Mouse (Mus musculus) layer of hippocampus, postnatal 36 days (tissue): Measurements from ENCODE around the gene Nkg7. TPM values are rescaled to one million over a fixed set of nuclear protein-coding genes. Genes with fewer than 3 reads are reported as not detected.
"Not testable (repeated sequence)": the region's sequence is repeated elsewhere in the genome, so short reads cannot be mapped to it uniquely, and the experiment has no call there.

ENCODE experiments used
- DNase-seq, 2 experiments: peaks; one replicate each; pipeline ENCODE4 v3.0.0; 2022
- total RNA-seq, 2 experiments: library from RNA; stranded (reverse); gene quantifications; 2 replicates each; pipeline ENCODE4 v1.2.3; 2021

Gene Nkg7
- not detected for total RNA-seq

DNA sequence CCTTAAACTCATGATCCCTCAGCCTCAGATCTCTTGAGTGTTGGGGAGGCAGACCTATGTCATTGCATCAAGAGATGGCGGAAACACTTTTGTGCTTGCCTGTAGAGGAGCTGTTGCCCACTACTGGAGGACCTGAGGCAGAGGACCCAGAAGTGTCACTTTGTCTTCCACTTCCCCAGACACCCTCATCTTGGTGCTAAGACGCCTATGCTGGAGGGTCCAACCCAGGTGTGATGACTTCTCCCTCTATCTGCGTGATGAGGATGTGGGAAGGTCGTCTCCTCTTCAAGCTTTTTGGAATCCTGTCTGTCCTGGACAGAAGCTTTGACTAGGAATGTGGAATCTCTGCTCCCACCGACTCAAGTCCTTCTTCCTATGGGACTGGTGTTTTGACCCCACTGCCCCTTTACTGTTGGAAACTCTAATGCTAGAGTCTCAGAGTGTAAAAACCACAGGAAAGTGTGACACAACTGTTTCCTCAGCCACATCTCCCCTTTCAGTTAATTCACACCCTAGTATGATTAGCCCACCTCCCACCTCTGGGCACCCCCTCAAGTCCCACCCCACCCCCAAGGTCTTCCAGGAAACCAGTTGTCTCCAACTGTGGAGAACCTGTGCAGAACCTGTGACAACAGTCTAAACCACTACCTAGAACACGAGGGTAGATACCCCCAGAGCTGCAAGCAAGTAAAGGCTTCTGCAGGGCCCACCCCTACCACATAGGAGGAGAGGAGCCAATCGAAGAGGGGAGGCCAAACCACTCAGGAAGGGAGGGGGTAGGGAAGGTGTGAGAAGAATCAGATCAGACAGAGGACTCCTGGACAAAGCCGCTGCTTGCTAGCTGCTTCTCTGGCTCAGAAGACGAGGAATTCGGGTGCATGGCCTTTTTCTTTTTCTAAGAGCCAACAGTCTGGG is at the start of gene Nkg7:
Gene Nkg7, plus strand, starts transcription at position 733 of the 915 bp plus-strand sequence.
- DNase-seq: no peak

DNA sequence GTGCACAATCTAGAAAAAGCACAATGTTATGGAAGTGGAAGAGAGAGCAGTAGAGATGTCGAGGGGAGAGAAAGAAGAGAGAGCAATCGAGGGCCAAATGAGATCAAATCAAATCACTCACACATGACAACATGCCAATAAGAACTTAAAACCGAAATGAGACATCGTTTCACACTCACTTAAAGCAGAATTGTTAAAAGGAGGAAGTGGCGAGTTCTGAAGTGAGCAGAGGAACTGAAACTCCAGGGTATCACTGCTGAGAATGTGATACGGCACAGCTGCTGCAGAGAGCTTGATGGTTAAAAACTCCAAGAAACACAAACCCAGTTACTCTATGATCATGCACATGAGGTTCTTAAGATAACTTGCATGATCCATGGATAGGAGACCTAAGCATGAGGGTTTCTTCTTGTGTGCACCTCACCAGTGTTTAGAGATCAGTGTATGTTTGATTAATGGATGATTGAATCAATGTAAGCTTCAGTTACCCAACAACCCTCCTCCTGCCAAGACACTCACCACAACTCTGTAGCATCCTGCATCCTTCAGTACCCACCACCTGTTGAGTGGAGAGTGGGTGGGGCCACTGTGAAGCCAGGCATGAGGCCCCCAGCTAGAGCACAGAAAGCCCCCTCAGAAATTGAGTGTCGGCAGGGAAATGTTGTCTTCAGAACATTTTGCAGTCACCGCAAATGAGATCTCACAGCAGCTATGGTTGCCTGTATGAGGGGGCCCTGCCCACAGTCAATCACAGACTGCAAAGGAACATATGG is 44.3 kb upstream of the Nkg7 start:
- DNase-seq: no peak

GRCm38 (mm10) chr7:43399501-43399900 is 37.4 kb upstream of the Nkg7 start:
- no peak for DNase-seq

DNA sequence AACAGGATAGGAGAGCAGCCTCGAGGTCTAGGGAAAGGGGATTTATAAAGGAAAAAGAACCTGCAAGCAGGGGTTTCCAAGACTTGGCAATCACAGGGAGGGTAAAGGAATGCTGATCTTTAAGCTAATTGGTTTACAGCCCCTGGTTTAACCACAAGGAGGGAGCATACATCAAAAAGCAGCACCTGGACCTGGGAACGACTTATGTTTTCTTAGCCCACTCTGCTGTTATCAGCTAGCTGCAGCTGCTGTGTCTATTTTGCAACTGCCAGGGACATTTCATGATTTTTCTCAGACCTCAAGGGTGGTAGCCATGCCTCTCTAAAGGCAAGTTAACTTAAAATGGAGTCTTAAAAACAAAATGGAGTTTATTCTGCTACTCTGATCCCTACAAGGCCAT is 34.2 kb upstream of the Nkg7 start:
- no peak for DNase-seq

- DNase-seq: no peak
Measured at GRCm38 (mm10) chr7:43407573-43407972, 29.3 kb upstream of the Nkg7 start.

DNA sequence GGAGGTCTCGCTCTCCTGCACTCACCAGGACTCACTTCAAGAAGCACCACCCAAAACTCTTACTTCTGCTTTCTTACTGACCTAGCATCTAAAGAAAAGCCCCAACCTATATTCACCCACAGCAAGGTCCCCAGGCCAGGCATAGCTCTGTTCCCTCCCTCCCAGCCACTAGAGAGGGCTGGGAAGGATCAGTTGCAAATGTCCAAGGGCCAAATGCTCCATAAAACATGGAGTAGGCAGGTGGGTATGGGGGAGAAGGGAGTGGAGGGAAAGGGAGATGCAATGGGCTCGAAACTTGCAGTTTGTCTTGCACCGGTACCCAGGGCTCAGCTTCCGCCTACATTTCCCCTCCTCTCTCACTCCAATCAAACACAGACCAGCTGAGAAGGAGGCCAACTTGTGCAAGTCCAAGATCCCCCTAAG is 28.7 kb upstream of the Nkg7 start, which contains the start of gene Siglecg:
Gene Siglecg, plus strand, starts transcription at position 74 of the 423 bp plus-strand sequence.
- no peak for DNase-seq

DNA sequence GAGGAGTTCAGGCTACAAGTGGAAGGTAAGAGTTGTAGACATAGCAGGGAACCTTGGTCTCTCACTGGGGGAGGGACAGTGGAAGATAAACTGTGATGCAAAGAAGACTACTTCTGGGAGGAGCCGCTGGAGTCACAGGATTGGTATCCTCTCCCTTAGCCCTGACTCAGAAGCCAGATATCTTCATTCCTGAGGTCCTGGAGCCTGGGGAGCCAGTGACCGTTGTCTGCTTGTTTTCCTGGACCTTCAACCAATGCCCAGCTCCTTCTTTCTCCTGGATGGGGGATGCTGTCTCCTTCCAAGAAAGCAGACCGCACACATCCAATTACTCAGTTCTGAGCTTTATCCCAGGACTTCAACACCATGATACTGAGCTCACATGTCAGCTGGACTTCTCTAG is 27.8 kb upstream of the Nkg7 start:
- DNase-seq: no peak

GRCm38 (mm10) chr7:43411724-43412123 is 25.1 kb upstream of the Nkg7 start:
- not testable (repeated sequence) for DNase-seq

DNA sequence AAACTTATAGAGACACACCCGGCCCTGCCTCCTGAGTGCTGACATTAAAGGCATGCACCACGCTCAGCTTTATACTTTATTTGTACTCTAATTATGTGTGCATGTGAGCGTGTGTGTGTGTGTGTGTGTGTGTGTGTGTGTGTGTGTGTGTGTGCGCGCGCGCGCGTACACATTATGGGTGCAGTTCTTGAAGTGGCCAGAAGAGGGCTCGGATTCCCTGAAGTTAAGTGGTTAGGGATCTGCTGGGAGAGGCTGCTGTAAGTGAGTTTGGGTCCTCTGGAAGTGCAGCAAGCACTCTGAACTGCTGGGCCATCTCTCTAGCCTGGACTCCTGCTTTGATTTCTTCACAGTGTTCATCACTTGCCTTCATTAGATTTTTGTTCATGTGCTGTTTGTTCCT is 19.6 kb upstream of the Nkg7 start:
- no peak for DNase-seq

DNA sequence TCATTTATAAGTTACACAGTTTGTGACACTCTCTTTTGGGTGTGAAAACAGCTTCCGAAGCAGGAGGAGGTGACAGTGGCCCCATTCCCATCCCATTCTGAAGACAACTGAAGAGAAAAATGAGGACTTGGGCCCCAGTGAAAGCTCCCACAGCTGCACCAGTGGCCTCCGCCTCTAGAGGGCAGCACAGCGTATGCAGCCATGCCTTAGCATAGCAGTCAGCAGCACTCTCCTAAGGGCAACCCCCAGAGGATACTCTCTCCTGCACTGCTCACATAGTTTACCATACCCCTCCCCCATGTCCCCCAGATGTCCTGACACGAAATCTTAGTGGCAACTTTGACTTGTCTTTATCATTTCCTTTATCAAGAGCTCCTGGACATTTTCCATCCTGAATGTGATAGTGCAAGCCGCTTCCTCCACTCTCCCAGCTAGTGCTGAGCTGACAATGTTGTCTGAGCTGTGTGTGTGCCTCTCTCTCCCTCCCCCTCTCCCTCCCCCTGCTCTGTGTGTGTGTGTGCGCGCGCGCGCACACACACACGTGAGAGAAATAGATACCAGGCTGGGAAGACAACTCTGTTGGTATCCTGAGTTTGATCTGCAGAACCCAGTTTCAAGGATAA is 13.8 kb upstream of the Nkg7 start:
- peak; percentile 74 to 81 for DNase-seq

- DNase-seq: no peak
Measured at GRCm38 (mm10) chr7:43423991-43424625, 12.8 kb upstream of the Nkg7 start.

- no peak for DNase-seq
Measured at GRCm38 (mm10) chr7:43427406-43427805, 9.5 kb upstream of the Nkg7 start, which contains the start of gene Lim2. Gene Lim2, plus strand, starts transcription at chr7:43427670.

GRCm38 (mm10) chr7:43429500-43429899 is 7.4 kb upstream of the Nkg7 start:
- no peak for DNase-seq

DNA sequence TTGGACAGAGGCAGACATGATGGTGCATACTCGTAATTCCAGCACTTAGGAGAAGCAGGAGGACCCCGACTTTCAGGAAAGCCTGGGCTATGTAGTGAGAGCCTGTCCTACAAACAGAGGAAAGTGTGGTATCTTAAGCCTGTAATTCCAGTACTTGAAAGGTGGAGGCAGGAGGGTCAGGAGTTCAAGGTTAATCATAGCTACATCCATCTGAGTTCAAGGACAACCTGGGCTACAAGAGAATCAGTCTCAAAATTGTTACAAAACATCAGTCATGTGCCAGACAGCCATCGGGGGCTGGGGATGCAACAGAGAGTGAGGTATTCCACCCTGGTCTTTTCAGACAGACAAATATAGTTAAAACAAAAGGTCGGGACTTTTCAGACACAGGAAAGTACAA is 4.0 kb upstream of the Nkg7 start:
- DNase-seq: no peak

- DNase-seq: no peak
Measured at GRCm38 (mm10) chr7:43434676-43435075, 2.2 kb upstream of the Nkg7 start.

DNA sequence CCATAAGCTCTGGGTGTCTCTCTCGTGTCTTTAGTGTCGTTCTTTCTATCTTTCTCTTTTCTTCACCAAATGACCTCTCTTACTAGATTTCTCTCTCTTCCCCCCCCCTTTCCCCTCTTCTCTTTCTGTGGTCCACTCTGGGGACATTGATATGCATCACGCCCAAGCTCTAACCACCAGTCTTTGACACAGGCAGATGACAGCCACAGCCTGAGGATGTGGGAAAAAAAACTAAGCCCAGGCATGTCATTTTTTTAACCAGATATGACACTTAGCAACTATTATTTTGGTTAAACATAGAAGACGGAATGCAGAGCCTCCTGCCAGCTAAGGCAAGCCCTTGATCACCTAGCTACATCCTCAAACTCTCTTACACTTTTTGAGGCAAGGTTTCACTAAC is 1.7 kb downstream of the Nkg7 start:
- no peak for DNase-seq

DNA sequence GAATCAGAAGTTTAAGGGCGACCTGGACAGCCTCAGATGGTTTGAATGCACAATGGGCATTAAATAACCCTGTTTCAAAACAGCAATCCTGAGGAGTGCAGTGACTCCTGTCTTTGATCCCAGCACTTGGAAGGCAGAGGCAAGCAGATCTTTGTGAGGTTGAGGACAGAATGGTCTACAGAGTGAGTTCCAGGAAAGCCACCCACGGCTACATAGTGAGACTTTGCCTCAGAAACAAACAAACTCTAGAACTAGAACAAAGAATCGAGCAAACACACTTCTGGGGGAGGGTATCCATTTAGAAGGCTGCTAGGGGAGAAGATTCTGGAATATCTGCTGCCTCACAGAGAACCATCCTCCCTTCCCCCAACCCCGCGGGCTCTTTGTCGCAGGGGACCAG is 3.6 kb downstream of the Nkg7 start, which contains the start of gene Cldnd2:
Gene Cldnd2, plus strand, starts transcription at position 301 of the 400 bp plus-strand sequence.
- DNase-seq: no peak

DNA sequence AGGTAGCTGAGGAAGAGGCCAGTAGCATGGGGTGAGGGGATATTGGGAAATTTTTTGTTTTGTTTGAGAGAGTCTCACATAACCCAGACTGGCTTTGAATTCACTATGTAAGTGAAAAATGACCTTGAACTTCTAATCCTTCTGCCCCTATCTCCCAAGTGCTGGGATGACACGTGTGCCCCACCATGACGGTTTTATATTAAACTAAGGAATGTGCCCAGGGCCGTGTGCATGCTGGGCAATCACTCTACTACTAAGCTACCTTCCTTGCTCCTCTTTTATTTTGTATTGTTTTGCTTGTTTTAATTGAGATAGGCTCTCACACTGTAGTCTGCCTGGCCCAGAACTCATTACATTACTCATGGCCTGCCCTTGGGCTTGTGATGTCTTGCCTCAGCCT is 4.2 kb downstream of the Nkg7 start:
- no peak for DNase-seq

- no peak for DNase-seq
Measured at GRCm38 (mm10) chr7:43442684-43443083, 5.8 kb downstream of the Nkg7 start.

GRCm38 (mm10) chr7:43443126-43443916 is 6.4 kb downstream of the Nkg7 start:
- peak; percentile 75 to 77 for DNase-seq

DNA sequence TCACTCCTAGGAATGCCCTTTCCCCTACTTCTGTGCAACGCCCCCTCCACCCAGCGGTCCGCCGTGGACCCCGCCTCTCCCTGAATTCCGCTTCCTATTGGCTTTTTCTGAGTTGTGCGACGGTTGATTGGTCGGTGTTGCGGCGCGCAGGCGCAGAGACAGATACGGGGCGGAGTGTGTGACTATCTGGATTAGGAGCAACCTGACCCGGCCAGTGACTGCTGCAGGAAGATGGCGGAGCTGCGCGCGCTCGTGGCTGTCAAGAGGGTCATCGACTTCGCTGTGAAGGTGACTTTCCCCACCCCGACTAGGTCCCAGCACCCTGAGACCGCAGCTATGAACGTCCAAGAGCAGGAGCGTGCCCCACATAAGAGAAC is 7.0 kb downstream of the Nkg7 start, which contains the start of the genes Etfb and Gm45233:
Gene Etfb, plus strand, starts transcription at position 167 of the 377 bp plus-strand sequence.
Gene Gm45233, plus strand, starts transcription at position 212 of the 377 bp plus-strand sequence.
- DNase-seq: peak; percentile 93
